Mouse (Mus musculus): Measurements from ENCODE around the gene Rcc1.

GRCm38 (mm10) chr4:132380965-132381616, 27.7 kb upstream of the Rcc1 start:
- no peak for TF ChIP-seq GATA1 (IDR thresholded peaks at IDR 0.05; ENCODE audit: low read length)
- TF ChIP-seq TAL1 (IDR thresholded peaks at IDR 0.05; ENCODE audit: low read length): no peak
